Mouse (Mus musculus) frontal cortex, adult (tissue): ENCODE data around the gene Trpv3.

Experiments used
- ATAC-seq: cut with Nextera tagmentation; 2 replicates; pipeline ENCODE4 v1.9.2; 2017; ENCODE audit warnings: mild to moderate bottlenecking, moderate library complexity, mixed read lengths; ENCODE audit not compliant: low TSS enrichment

The Trpv3 gene

GRCm38 (mm10) chr11:73267267-73267666 is at the start of gene Trpv3:
Trpv3 (plus strand) TSS chr11:73267388.
- no peak for ATAC-seq

- no peak for ATAC-seq
Observed at GRCm38 (mm10) chr11:73219671-73220070, 47.5 kb upstream of the Trpv3 start.

- no peak for ATAC-seq
Observed at GRCm38 (mm10) chr11:73220651-73221050, 46.5 kb upstream of the Trpv3 start.

- no peak for ATAC-seq
Observed at GRCm38 (mm10) chr11:73222846-73223245, 44.3 kb upstream of the Trpv3 start.

GRCm38 (mm10) chr11:73223966-73224365 is 43.2 kb upstream of the Trpv3 start:
- ATAC-seq = no peak

GRCm38 (mm10) chr11:73225856-73226255 is 41.3 kb upstream of the Trpv3 start:
- ATAC-seq = no peak

GRCm38 (mm10) chr11:73228881-73229280 is 38.3 kb upstream of the Trpv3 start:
- no peak for ATAC-seq

GRCm38 (mm10) chr11:73230081-73230480 is 37.1 kb upstream of the Trpv3 start:
- no peak for ATAC-seq

GRCm38 (mm10) chr11:73232513-73232912 is 34.7 kb upstream of the Trpv3 start:
- ATAC-seq = no peak

GRCm38 (mm10) chr11:73233992-73234391 is 33.2 kb upstream of the Trpv3 start, which contains the start of gene Trpv1:
Trpv1 (plus strand) TSS chr11:73234292.
- no peak for ATAC-seq

- ATAC-seq = no peak
Observed at GRCm38 (mm10) chr11:73235990-73236701, 31.0 kb upstream of the Trpv3 start.

GRCm38 (mm10) chr11:73236731-73237130 is 30.5 kb upstream of the Trpv3 start:
- ATAC-seq = no peak

GRCm38 (mm10) chr11:73242199-73242598 is 25.0 kb upstream of the Trpv3 start:
- ATAC-seq = no peak

GRCm38 (mm10) chr11:73242777-73243176 is 24.4 kb upstream of the Trpv3 start:
- no peak for ATAC-seq

GRCm38 (mm10) chr11:73257362-73257945 is 9.7 kb upstream of the Trpv3 start:
- ATAC-seq = no peak

- ATAC-seq = no peak
Observed at GRCm38 (mm10) chr11:73258664-73259063, 8.5 kb upstream of the Trpv3 start.

- ATAC-seq = no peak
Observed at GRCm38 (mm10) chr11:73260457-73260856, 6.7 kb upstream of the Trpv3 start.

GRCm38 (mm10) chr11:73261385-73261784 is 5.8 kb upstream of the Trpv3 start:
- ATAC-seq = no peak

GRCm38 (mm10) chr11:73274821-73275220 is 7.6 kb downstream of the Trpv3 start:
- no peak for ATAC-seq

- no peak for ATAC-seq
Observed at GRCm38 (mm10) chr11:73280710-73281109, 13.5 kb downstream of the Trpv3 start.

- peak; percentile 98 for ATAC-seq
Observed at GRCm38 (mm10) chr11:73281528-73282027, 14.4 kb downstream of the Trpv3 start.

- no peak for ATAC-seq
Observed at GRCm38 (mm10) chr11:73283369-73283768, 16.2 kb downstream of the Trpv3 start.

- ATAC-seq = no peak
Observed at GRCm38 (mm10) chr11:73283926-73284325, 16.7 kb downstream of the Trpv3 start.
